Mouse (Mus musculus) hindbrain, embryonic 16.5 days (tissue): ENCODE measurements at regions not wholly inside any gene's neighbourhood (a gene's known extent, or its start where the extent isn't known, plus 50 kb on each side); places are given as distances from the start of the nearest gene placed in this dataset.
A peak's percentile ranks its signal among the peaks of the same experiment; 100 is the strongest.

Source experiments
- ATAC-seq: fragments of 200-750 bp; cut with Nextera tagmentation; 2 replicates; pipeline ENCODE4 v1.8.0; 2017; ENCODE audit warnings: moderate TSS enrichment, moderate library complexity
- H3K27ac ChIP-seq: fragments of 300-500 bp; sonication (generic); 2 replicates; pipeline ENCODE4 v1.5.1; 2014; ENCODE audit warnings: low read depth, mild to moderate bottlenecking, control low read depth, low read length, moderate library complexity
- H3K27me3 ChIP-seq: fragments of 300-500 bp; sonication (generic); replicated peaks from 2 replicates; pipeline ENCODE4 v1.6.1; 2014; ENCODE audit warnings: low read length; ENCODE audit not compliant: control insufficient read depth, insufficient read depth
- H3K36me3 ChIP-seq: fragments of 300-500 bp; sonication (generic); 2 replicates; pipeline ENCODE4 v1.6.1; 2014; ENCODE audit warnings: mild to moderate bottlenecking, low read length, moderate library complexity, mixed read lengths; ENCODE audit not compliant: control insufficient read depth, insufficient read depth
- H3K4me1 ChIP-seq: fragments of 300-500 bp; sonication (generic); 2 replicates; pipeline ENCODE4 v1.6.1; 2014; ENCODE audit warnings: low read depth, low read length; ENCODE audit not compliant: control insufficient read depth, insufficient read depth
- H3K4me2 ChIP-seq: fragments of 300-500 bp; sonication (generic); 2 replicates; pipeline ENCODE4 v1.6.1; 2014; ENCODE audit warnings: mild to moderate bottlenecking, low read length, control low read depth, moderate library complexity
- H3K4me3 ChIP-seq: fragments of 300-500 bp; sonication (generic); 2 replicates; pipeline ENCODE4 v1.5.1; 2014; ENCODE audit warnings: mild to moderate bottlenecking, low read length, control low read depth, moderate library complexity
- H3K9ac ChIP-seq: fragments of 300-500 bp; sonication (generic); 2 replicates; pipeline ENCODE4 v1.6.1; 2014; ENCODE audit warnings: low read depth, mild to moderate bottlenecking, control low read depth, low read length, moderate library complexity
- H3K9me3 ChIP-seq: fragments of 300-500 bp; sonication (generic); 2 replicates; pipeline ENCODE4 v1.6.1; 2014; ENCODE audit warnings: mild to moderate bottlenecking, low read length, moderate library complexity; ENCODE audit not compliant: control insufficient read depth
- WGBS: fragments of 180-500 bp; shearing (Covaris S2); extraction: QIAGEN DNeasy Blood & Tissue Kit; methylation state at CpG from one replicate; pipeline ENCODE4 v1.1.7; 2014; 5-methylcytosine and 5-hydroxymethylcytosine counted together

GRCm38 (mm10) chr2:61493918-61494712 is 84.3 kb upstream of the Tank start:
- Histone ChIP-seq H3K4me2 (peak overlapping the region; percentile 43), H3K4me3 (no peak overlapping the region), H3K9me3 (no peaks in the 10 kb centered on the region), H3K9ac (no peak overlapping the region), H3K4me1 (peaks cover 5% of the 10 kb centered on the region), H3K36me3 (no peaks in the 10 kb centered on the region), H3K27ac (no peak overlapping the region), H3K27me3 (no peaks in the 10 kb centered on the region)
- ATAC-seq: peak; percentile 77
- WGBS: 45% methylated on average over 11 of the region's 11 CpGs

GRCm38 (mm10) chr2:61492043-61492743 is 86.2 kb upstream of the Tank start:
- no peaks in the 10 kb centered on the region for H3K9me3 ChIP-seq
- H3K9ac ChIP-seq: no peak overlapping the region
- no peak for ATAC-seq
- no peak overlapping the region for H3K4me2 ChIP-seq
- no peak overlapping the region for H3K4me3 ChIP-seq
- no peaks in the 10 kb centered on the region for H3K36me3 ChIP-seq
- no peak overlapping the region for H3K27ac ChIP-seq
- 61% methylated on average over 6 of the region's 6 CpGs for WGBS
- H3K27me3 ChIP-seq: no peaks in the 10 kb centered on the region
- peaks cover 5% of the 10 kb centered on the region for H3K4me1 ChIP-seq

GRCm38 (mm10) chr2:61490436-61491109 is 87.8 kb upstream of the Tank start:
- H3K36me3 ChIP-seq: no peaks in the 10 kb centered on the region
- no peaks in the 10 kb centered on the region for H3K9me3 ChIP-seq
- no peaks in the 10 kb centered on the region for H3K27me3 ChIP-seq
- H3K27ac ChIP-seq: no peak overlapping the region
- ATAC-seq: no peak
- H3K4me3 ChIP-seq: no peak overlapping the region
- peaks cover 5% of the 10 kb centered on the region for H3K4me1 ChIP-seq
- H3K9ac ChIP-seq: no peak overlapping the region
- 89% methylated on average over 10 of the region's 10 CpGs for WGBS
- no peak overlapping the region for H3K4me2 ChIP-seq

GRCm38 (mm10) chr2:61489762-61490161 is 88.6 kb upstream of the Tank start:
- Histone ChIP-seq H3K9me3 (no peaks in the 10 kb centered on the region), H3K27me3 (no peaks in the 10 kb centered on the region), H3K4me3 (no peak overlapping the region), H3K27ac (no peak overlapping the region), H3K9ac (no peak overlapping the region), H3K36me3 (no peaks in the 10 kb centered on the region), H3K4me1 (peaks cover 5% of the 10 kb centered on the region), H3K4me2 (no peak overlapping the region)
- ATAC-seq: no peak
- 90% methylated on average over 10 of the region's 10 CpGs for WGBS

GRCm38 (mm10) chr2:61483820-61484219 is 94.6 kb upstream of the Tank start:
- 72% methylated on average over 1 of the region's 1 CpGs for WGBS
- Histone ChIP-seq H3K36me3 (no peaks in the 10 kb centered on the region), H3K4me2 (no peak overlapping the region), H3K9me3 (no peaks in the 10 kb centered on the region), H3K27ac (no peak overlapping the region), H3K27me3 (no peaks in the 10 kb centered on the region), H3K4me3 (no peak overlapping the region), H3K4me1 (no peaks in the 10 kb centered on the region), H3K9ac (no peak overlapping the region)
- no peak for ATAC-seq

- H3K27ac ChIP-seq: no peak overlapping the region
- H3K27me3 ChIP-seq: no peaks in the 10 kb centered on the region
- H3K4me1 ChIP-seq: no peaks in the 10 kb centered on the region
- no peaks in the 10 kb centered on the region for H3K36me3 ChIP-seq
- no peak overlapping the region for H3K9ac ChIP-seq
- 87% methylated on average over 4 of the region's 4 CpGs for WGBS
- ATAC-seq: no peak
- no peak overlapping the region for H3K4me3 ChIP-seq
- no peak overlapping the region for H3K4me2 ChIP-seq
- no peaks in the 10 kb centered on the region for H3K9me3 ChIP-seq
Observed at GRCm38 (mm10) chr2:61476648-61477047, 101.7 kb upstream of the Tank start.

GRCm38 (mm10) chr2:61474626-61475025 is 103.8 kb upstream of the Tank start:
- H3K4me1 ChIP-seq: no peaks in the 10 kb centered on the region
- H3K4me3 ChIP-seq: no peak overlapping the region
- H3K9me3 ChIP-seq: no peaks in the 10 kb centered on the region
- WGBS: 68% methylated on average over 10 of the region's 10 CpGs
- no peak overlapping the region for H3K4me2 ChIP-seq
- no peaks in the 10 kb centered on the region for H3K27me3 ChIP-seq
- H3K36me3 ChIP-seq: no peaks in the 10 kb centered on the region
- no peak overlapping the region for H3K9ac ChIP-seq
- ATAC-seq: no peak
- H3K27ac ChIP-seq: no peak overlapping the region

- no peak overlapping the region for H3K9ac ChIP-seq
- H3K27ac ChIP-seq: no peak overlapping the region
- WGBS: 93% methylated on average over 5 of the region's 5 CpGs
- H3K4me1 ChIP-seq: no peaks in the 10 kb centered on the region
- no peaks in the 10 kb centered on the region for H3K36me3 ChIP-seq
- H3K4me2 ChIP-seq: no peak overlapping the region
- no peaks in the 10 kb centered on the region for H3K9me3 ChIP-seq
- H3K4me3 ChIP-seq: no peak overlapping the region
- no peak for ATAC-seq
- no peaks in the 10 kb centered on the region for H3K27me3 ChIP-seq
Observed at GRCm38 (mm10) chr2:61470521-61470920, 107.9 kb upstream of the Tank start.

- H3K27me3 ChIP-seq: no peaks in the 10 kb centered on the region
- no peak overlapping the region for H3K4me2 ChIP-seq
- H3K9ac ChIP-seq: no peak overlapping the region
- H3K27ac ChIP-seq: no peak overlapping the region
- no peaks in the 10 kb centered on the region for H3K4me1 ChIP-seq
- no peak for ATAC-seq
- no peak overlapping the region for H3K4me3 ChIP-seq
- no peaks in the 10 kb centered on the region for H3K36me3 ChIP-seq
- no peaks in the 10 kb centered on the region for H3K9me3 ChIP-seq
Observed at GRCm38 (mm10) chr2:61470064-61470463, 108.3 kb upstream of the Tank start.
